ENCODE assay signal across 12 mouse cellular contexts in the genomic region with DNA sequence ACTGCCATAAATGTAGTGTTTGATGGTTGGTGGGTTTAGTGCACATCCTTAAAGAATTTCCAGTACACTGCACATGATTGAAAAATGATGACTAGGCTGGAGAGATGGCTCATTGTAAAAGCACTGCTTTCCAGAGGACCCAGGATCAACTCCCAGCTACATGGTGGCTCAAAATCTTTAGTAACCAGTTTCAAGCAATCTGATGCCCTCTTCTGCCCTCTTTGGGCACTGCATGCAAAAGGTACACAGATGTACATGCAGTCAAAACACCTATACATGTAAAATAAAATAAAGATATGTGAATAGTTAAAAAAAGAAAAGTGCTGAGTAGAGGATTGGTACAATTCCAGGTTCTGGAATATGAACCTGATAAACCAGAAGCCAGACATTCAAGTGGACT. TPM values are rescaled to one million over a fixed set of nuclear protein-coding genes. Genes with fewer than 3 reads are reported as not detected.
DNase-seq lines count a peak whose midpoint lies in the region; ATAC-seq and TF ChIP-seq lines count a peak whose summit lies in the region.
"Had no signal": no experiment of that assay in that cellular context is flagged by ENCODE, and none has a peak within 500 bp of the region (broad histone marks: within the 10 kb centered on the region; RNA-seq: fewer than 3 reads in every experiment).

No protein-coding gene starts in this region.

- no peak overlapping the region for H3K27ac ChIP-seq in kidney, postnatal 0 days
- no peak overlapping the region for H3K27ac ChIP-seq in kidney, embryonic 15.5 days
- H3K27ac ChIP-seq: forebrain, embryonic 13.5 days; hindbrain, embryonic 15.5 days; liver, embryonic 14.5 days had no signal

- H3K4me3 ChIP-seq in kidney, postnatal 0 days (replicated peaks; ENCODE audit: low read depth, low read length) = no peak overlapping the region
- H3K4me3 ChIP-seq in kidney, embryonic 15.5 days (replicated peaks) = no peak overlapping the region
- H3K4me3 ChIP-seq: forebrain, embryonic 13.5 days; hindbrain, embryonic 15.5 days had no signal

- DNase-seq in embryo, embryonic 10.5 days (ENCODE audit: low spot score) = peak; percentile 38
- no peak for DNase-seq in embryo, embryonic 9.5 days (ENCODE audit: extremely low spot score)
- peak; percentile 22 for DNase-seq in kidney, postnatal 0 days (ENCODE audit: low spot score)
- peak; percentile 33 for DNase-seq in thymus, postnatal 14 days
- no peak for DNase-seq in thymus, postnatal 0 days (ENCODE audit: low spot score)
- peak; percentile 19 for DNase-seq in naive thymus-derived CD4-positive, alpha-beta T cell, adult 2 months (ENCODE audit: low read depth)
- DNase-seq in urinary bladder, postnatal 10 days (ENCODE audit: low spot score) = no peak

- peak; percentile 62 for TF ChIP-seq CTCF in kidney, postnatal 0 days (IDR thresholded peaks at IDR 0.05; ENCODE audit: low read depth)

- no peaks in the 10 kb centered on the region for H3K4me1 ChIP-seq in kidney, postnatal 0 days (replicated peaks; ENCODE audit: insufficient read depth, low read length)
- H3K4me1 ChIP-seq in kidney, embryonic 15.5 days = no peaks in the 10 kb centered on the region
- H3K4me1 ChIP-seq: forebrain, embryonic 13.5 days; hindbrain, embryonic 15.5 days had no signal

- H3K36me3 ChIP-seq in kidney, postnatal 0 days (ENCODE audit: insufficient read depth, low read length) = peaks cover 44% of the 10 kb centered on the region
- peaks cover 91% of the 10 kb centered on the region for H3K36me3 ChIP-seq in kidney, embryonic 15.5 days
- H3K36me3 ChIP-seq: hindbrain, embryonic 15.5 days had no signal

- no peaks in the 10 kb centered on the region for H3K27me3 ChIP-seq in kidney, postnatal 0 days (ENCODE audit: insufficient read depth, low read length)
- no peaks in the 10 kb centered on the region for H3K27me3 ChIP-seq in kidney, embryonic 15.5 days
- H3K27me3 ChIP-seq: forebrain, embryonic 13.5 days; hindbrain, embryonic 15.5 days had no signal

- no peak overlapping the region for H3K4me2 ChIP-seq in kidney, postnatal 0 days (ENCODE audit: low read length)
- no peak overlapping the region for H3K4me2 ChIP-seq in kidney, embryonic 15.5 days
- H3K4me2 ChIP-seq: forebrain, embryonic 13.5 days; hindbrain, embryonic 15.5 days had no signal

- no peak overlapping the region for H3K9ac ChIP-seq in kidney, postnatal 0 days (ENCODE audit: low read depth, low read length)
- H3K9ac ChIP-seq in kidney, embryonic 15.5 days = no peak overlapping the region
- H3K9ac ChIP-seq: forebrain, embryonic 13.5 days; hindbrain, embryonic 15.5 days; liver, embryonic 14.5 days had no signal

- ATAC-seq in kidney, postnatal 0 days (replicated peaks; ENCODE audit: low FRiP score, low read depth) = no peak
- ATAC-seq in kidney, embryonic 15.5 days (replicated peaks; ENCODE audit: low FRiP score) = no peak
- ATAC-seq: forebrain, embryonic 13.5 days had no signal

- H3K9me3 ChIP-seq in kidney, postnatal 0 days (replicated peaks; ENCODE audit: low read length) = no peaks in the 10 kb centered on the region
- no peaks in the 10 kb centered on the region for H3K9me3 ChIP-seq in kidney, embryonic 15.5 days (replicated peaks)
- H3K9me3 ChIP-seq: forebrain, embryonic 13.5 days; hindbrain, embryonic 15.5 days had no signal

RNA-seq across cellular contexts. Expression of a gene that starts 19.2 kb away (rescaled TPM):
- polyA plus RNA-seq in kidney, postnatal 0 days (2015; fragmentation: Nextera tagmentation; extraction: Ambion mirVana) = 3.1 and 4.0 TPM in 2 replicates
- 11.2 and 11.6 TPM in 2 replicates for polyA plus RNA-seq in kidney, embryonic 15.5 days (2015; fragmentation: Nextera tagmentation; extraction: Ambion mirVana)
- polyA plus RNA-seq in thymus, postnatal 0 days (2015; fragmentation: Nextera tagmentation; extraction: Ambion mirVana) = 6.0 and 7.2 TPM in 2 replicates

RNA-seq across cellular contexts. Expression of a gene that starts 36.3 kb away (rescaled TPM):
- polyA plus RNA-seq in kidney, postnatal 0 days (2015; fragmentation: Nextera tagmentation; extraction: Ambion mirVana) = 3.1 and 3.7 TPM in 2 replicates
- polyA plus RNA-seq in kidney, embryonic 15.5 days (2015; fragmentation: Nextera tagmentation; extraction: Ambion mirVana) = 5.0 and 5.1 TPM in 2 replicates
- 2.2 and 2.5 TPM in 2 replicates for polyA plus RNA-seq in thymus, postnatal 0 days (2015; fragmentation: Nextera tagmentation; extraction: Ambion mirVana)

RNA-seq across cellular contexts. Expression of a gene that starts 53.5 kb away (rescaled TPM):
- 0.19 and 0.61 TPM in 2 replicates for polyA plus RNA-seq in kidney, postnatal 0 days (2015; fragmentation: Nextera tagmentation; extraction: Ambion mirVana)
- 0.70 TPM in 1 of 2 replicates, not detected in the other for polyA plus RNA-seq in kidney, embryonic 15.5 days (2015; fragmentation: Nextera tagmentation; extraction: Ambion mirVana)
- polyA plus RNA-seq in thymus, postnatal 0 days (2015; fragmentation: Nextera tagmentation; extraction: Ambion mirVana) = 1.1 TPM in 1 of 2 replicates, not detected in the other
- polyA plus RNA-seq: liver, embryonic 14.5 days; stomach, embryonic 16.5 days had no signal

Comparison
In these comparisons a context has a peak if more than half of its experiments do, and no peak if none do; other contexts are left out.
1. DNase-seq: peak in embryo, embryonic 10.5 days (single experiment), kidney, postnatal 0 days (single experiment), thymus, postnatal 14 days (single experiment) and naive thymus-derived CD4-positive, alpha-beta T cell, adult 2 months (single experiment); none in embryo, embryonic 9.5 days (single experiment), thymus, postnatal 0 days (single experiment) and urinary bladder, postnatal 10 days (single experiment).